Mouse (Mus musculus): ENCODE measurements around the gene Olfr522.

Gene Olfr522

DNA sequence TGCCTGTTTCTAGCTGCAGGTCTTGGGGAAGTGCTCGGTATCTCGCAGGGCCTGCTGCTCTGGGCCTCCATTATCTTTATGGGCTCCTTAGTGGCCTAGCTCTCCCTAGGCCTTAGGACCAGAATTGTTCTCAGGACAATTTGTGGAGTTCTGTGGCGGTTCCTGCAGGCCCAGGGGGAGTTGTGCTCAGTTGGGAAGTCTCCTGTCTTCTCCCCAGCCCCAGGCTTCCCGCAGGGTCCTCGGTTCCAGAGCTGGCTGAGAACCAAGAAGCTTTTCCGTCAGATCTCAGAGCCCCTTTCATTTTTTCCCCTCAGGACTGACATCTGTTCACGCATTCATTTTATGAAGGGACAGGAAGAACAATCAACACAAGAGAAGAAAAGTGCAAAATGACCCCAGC, at the start of gene Olfr522:
Gene Olfr522 (minus strand): TSS at position 101 of the 400 bp plus-strand sequence.
- no peak for DNase-seq (ENCODE audit: low spot score)

DNA sequence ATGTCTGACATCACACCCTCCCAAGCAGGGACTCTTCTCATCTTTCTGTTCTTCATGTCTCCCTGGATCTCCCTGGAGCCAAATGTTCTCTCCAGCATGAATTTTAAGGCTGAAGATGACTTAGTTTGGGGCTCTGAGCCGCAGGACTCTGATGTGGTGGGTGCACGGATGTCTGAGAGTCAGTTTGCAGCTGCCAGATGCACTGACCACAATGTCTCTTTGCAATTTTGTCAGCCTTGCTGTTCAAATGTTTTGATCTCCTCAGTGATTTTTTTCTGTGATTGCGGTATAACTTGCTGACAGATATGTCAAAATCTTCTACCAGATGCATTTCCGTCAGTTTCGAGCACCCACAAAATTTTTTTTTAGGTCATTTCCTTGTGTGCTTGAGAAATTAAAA, 49.3 kb upstream of the Olfr522 start:
- DNase-seq (ENCODE audit: low spot score), result no peak

- DNase-seq (ENCODE audit: low spot score), result no peak
Measured at GRCm38 (mm10) chr7:140208677-140209076, 44.1 kb upstream of the Olfr522 start.

GRCm38 (mm10) chr7:140208153-140208552, 43.6 kb upstream of the Olfr522 start:
- DNase-seq (ENCODE audit: low spot score), result no peak

GRCm38 (mm10) chr7:140206904-140207303, 42.3 kb upstream of the Olfr522 start:
- no peak for DNase-seq (ENCODE audit: low spot score)

DNA sequence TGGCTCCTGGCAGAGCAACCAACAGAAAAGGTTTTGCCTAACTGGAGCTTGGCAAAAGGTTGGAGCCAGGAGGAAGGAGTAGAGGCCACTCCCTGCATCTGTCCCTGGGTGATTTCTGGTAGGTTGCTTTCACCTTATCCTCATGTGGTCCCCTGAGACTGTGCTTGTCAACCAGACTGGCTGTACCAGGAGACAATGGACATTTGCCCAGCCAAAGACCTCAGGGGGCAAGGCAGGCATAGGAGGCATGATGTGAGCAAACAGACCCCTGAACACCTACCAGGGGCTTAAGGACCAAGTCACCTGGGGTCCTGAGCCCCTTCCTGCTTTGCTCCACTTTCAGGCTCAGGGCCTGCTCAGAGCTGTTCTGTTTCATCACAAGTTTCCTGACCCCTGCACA, 41.3 kb upstream of the Olfr522 start, which contains the start of gene Olfr524:
Gene Olfr524 (minus strand): TSS at position 101 of the 400 bp plus-strand sequence.
- DNase-seq (ENCODE audit: low spot score), result no peak

GRCm38 (mm10) chr7:140201090-140201489, 36.5 kb upstream of the Olfr522 start:
- no peak for DNase-seq (ENCODE audit: low spot score)

GRCm38 (mm10) chr7:140196002-140196401, 31.4 kb upstream of the Olfr522 start:
- DNase-seq (ENCODE audit: low spot score), result no peak

DNA sequence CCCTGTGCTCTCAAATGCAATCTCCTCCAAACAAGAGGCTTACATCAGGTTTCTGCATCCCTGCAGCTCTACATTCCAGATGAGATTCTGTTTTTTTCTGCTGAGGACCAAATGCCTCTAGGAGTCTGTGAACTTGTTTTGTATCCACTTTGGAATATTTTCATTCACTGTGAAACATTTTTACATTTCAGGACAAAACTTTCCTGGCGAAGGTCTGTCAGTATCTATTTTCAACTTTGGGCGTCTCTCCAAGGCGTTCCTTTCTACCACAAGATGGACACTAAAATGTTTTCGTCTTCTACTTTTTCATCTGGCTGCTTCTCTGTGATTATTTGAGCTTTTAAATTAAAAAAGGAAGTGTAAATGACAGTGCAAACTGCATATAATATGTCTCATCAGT, 29.5 kb upstream of the Olfr522 start:
- DNase-seq (ENCODE audit: low spot score), result no peak

DNA sequence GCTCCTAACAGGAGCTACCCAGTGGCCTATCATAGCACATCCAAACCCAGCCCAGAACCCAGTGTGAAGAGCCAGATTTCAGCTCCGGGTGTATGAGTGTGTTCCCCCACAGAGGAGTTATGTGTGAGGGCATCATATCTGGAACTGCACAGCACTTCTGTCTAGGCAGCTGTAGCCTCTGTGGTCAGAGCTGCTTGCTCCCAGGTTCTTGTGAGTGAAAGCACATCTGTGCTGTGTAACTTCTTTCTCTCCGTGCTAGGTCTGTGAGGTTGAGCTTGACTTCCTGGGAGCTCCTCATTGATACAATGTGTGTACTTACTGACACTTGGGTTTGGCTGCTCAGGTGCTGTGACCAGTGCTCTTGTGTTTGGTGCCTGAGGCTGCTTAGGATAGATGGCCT, 28.3 kb upstream of the Olfr522 start:
- DNase-seq (ENCODE audit: low spot score), result no peak

GRCm38 (mm10) chr7:140192445-140192844, 27.9 kb upstream of the Olfr522 start:
- DNase-seq (ENCODE audit: low spot score), result no peak

GRCm38 (mm10) chr7:140190435-140190834, 25.9 kb upstream of the Olfr522 start:
- no peak for DNase-seq (ENCODE audit: low spot score)

DNA sequence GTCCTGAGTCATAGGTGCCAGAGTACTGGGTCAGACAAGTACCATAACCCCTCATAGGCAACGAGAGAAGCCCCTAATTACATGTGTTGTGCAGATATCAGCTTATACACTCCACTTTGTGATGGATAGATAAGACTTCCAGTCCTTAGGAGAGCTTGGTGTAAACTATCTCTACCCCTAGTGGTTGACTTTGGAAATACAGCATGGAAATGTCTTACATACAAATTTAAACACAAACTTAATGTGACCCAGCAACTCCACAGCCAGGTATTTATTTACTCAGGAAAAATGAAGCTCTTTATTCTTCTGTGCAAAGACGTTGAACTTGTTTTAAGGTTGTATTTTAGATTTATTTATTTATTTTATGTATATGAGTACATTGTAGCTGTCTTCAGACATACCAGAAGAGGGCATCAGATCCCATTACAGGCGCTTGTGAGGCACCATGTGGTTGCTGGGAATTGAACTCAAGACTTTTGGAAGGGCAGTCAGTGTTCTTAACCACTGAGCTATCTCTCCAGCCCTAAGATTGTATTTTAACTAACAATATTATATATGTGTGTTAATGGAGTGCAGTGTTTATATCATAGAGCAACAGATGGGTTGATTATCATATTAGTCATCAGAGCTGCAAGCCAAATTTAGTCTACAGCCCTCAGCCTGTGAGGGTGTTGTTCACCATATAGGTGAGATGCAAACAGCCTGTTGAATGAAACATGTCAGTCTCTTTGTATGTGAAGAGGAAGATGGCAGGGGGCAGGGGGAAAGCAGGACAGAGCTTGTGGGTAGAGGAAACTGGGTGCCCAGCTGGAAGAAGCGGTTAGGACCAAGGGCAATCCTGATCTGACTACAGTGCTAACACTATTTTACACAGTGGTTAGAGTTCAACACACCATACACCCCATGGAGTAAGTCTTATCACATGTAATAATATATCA, 24.1 kb upstream of the Olfr522 start:
- DNase-seq (ENCODE audit: low spot score), result no peak

DNA sequence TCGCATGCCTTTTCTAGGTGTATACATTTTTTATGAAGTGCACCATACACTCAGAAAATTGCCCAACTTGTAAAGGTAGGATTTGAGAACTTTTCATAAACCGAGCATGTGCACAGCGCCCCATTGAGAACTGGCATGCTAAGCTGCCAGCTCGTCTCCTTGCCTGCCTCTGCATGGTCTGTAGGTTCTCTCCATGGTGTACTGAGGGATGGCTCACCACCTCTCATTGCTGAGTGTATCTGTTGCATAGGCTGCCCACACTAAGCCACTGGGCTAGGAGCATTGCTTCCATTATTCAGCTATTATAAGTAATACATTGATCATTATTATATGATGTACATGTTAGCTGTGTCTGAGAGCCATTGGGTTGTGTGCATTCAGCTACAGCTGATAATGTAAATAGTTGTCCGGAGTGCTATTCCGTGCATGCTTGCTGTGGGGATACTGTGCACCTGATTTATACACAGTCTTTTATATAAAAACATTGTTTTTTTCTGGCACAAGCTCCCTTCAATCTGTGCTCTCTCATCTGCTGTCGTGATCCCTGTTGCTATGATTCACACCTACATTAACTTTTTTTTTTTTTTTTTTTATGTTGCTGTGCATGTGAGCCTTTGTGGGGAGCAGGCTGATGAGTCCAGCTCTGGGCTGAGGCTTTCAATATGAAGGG, 23.3 kb upstream of the Olfr522 start:
- no peak for DNase-seq (ENCODE audit: low spot score)

GRCm38 (mm10) chr7:140186646-140187620, 22.4 kb upstream of the Olfr522 start:
- no peak for DNase-seq (ENCODE audit: low spot score)

GRCm38 (mm10) chr7:140184206-140184605, 19.6 kb upstream of the Olfr522 start:
- no peak for DNase-seq (ENCODE audit: low spot score)

GRCm38 (mm10) chr7:140180692-140181091, 16.1 kb upstream of the Olfr522 start:
- no peak for DNase-seq (ENCODE audit: low spot score)

DNA sequence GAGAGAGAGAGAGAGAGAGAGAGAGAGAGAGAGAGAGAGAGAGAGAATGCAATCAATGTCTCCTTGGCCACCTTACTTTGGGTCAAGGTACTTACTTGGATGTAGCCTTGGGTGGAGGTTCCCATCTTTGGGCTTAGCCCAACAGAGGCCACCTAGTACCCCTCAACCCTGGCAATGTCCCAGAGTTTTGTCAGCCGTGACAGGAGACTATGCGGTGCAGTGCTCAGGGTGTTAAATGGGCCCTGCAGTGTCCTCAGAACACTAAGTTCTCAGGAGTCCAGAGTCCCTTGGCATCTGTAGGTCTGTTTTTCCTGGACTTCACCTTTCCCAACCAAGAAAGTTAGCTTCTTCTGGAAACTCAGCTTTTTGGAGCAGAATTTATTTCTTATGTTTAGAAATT, 14.6 kb upstream of the Olfr522 start:
- no peak for DNase-seq (ENCODE audit: low spot score)

GRCm38 (mm10) chr7:140172936-140173335, 8.4 kb upstream of the Olfr522 start, which contains the start of gene Olfr523:
Gene Olfr523, plus strand, starts transcription at chr7:140173217.
- no peak for DNase-seq (ENCODE audit: low spot score)

- DNase-seq (ENCODE audit: low spot score), result no peak
Measured at GRCm38 (mm10) chr7:140170863-140171262, 6.3 kb upstream of the Olfr522 start.

GRCm38 (mm10) chr7:140169386-140169785, 4.8 kb upstream of the Olfr522 start:
- no peak for DNase-seq (ENCODE audit: low spot score)

DNA sequence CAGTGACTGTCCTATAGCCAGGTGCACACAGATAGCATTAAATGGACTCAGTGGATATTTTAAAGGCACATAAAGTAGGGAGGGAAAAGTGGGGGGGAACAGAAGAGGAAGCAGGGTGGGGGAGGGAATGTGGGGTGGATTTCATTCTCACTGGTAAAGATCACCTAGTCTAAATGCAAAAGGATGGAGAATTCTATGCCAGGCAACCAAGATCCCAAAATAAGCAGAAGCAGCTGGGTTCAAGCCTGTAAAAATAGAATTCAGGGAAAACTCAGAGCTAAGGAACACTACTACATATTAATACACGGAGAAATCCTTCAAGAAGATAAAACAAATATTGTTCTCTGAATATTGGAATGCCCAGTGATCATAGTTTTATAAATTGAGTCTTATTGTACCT, 3.4 kb upstream of the Olfr522 start:
- no peak for DNase-seq (ENCODE audit: low spot score)

Data from yolk sac, embryonic 10.5 days (tissue).